In genomic region chr11:98804605-98805004, GRCm38 (mm10) we compare ENCODE assay signal across 1 mouse cellular context.
TF ChIP-seq lines count a peak whose summit lies in the region.

Casc3 (plus strand) TSS chr11:98804905.

TF ChIP-seq in CH12.LX, 34 proteins besides CTCF, POLR2A, EP300 and RAD21 (continued from another document):
- TF ChIP-seq TCF12 (IDR thresholded peaks at IDR 0.05; ENCODE audit: low read depth, low read length), result no peak
- no peak for TF ChIP-seq E2F4 (IDR thresholded peaks at IDR 0.05; ENCODE audit: insufficient replicate concordance, low read depth, low read length)
